Mouse (Mus musculus) heart, embryonic 16.5 days (tissue): Measurements from ENCODE around the gene Rad23a. TPM values are rescaled to one million over a fixed set of nuclear protein-coding genes. Genes with fewer than 3 reads are reported as not detected.

Experiments
- ATAC-seq: fragments of 200-750 bp; cut with Nextera tagmentation; replicated peaks from 2 replicates; pipeline ENCODE4 v1.8.0; 2017; ENCODE audit warnings: moderate number of reproducible peaks; ENCODE audit not compliant: insufficient read depth, low FRiP score; ENCODE audit errors: extremely low read depth
- H3K27ac ChIP-seq: fragments of 300-500 bp; sonication (generic); 2 replicates; pipeline ENCODE4 v1.5.1; 2014; ENCODE audit warnings: mild to moderate bottlenecking, low read length, control low read depth, moderate library complexity
- H3K27me3 ChIP-seq: fragments of 300-500 bp; sonication (generic); 2 replicates; pipeline ENCODE4 v1.6.1; 2014; ENCODE audit warnings: low read length, mixed read lengths; ENCODE audit not compliant: control insufficient read depth, insufficient read depth
- H3K36me3 ChIP-seq: fragments of 300-500 bp; sonication (generic); 2 replicates; pipeline ENCODE4 v1.6.1; 2014; ENCODE audit not compliant: control insufficient read depth, insufficient read depth
- H3K4me1 ChIP-seq: fragments of 300-500 bp; sonication (generic); 2 replicates; pipeline ENCODE4 v1.6.1; 2014; ENCODE audit warnings: low read length, mixed read lengths; ENCODE audit not compliant: control insufficient read depth, insufficient read depth
- H3K4me2 ChIP-seq: fragments of 300-500 bp; sonication (generic); 2 replicates; pipeline ENCODE4 v1.6.1; 2014; ENCODE audit warnings: low read depth, mild to moderate bottlenecking, control low read depth, low read length
- H3K4me3 ChIP-seq: fragments of 300-500 bp; sonication (generic); 2 replicates; pipeline ENCODE4 v1.5.1; 2014; ENCODE audit warnings: mild to moderate bottlenecking, control low read depth, low read length
- H3K9ac ChIP-seq: fragments of 300-500 bp; sonication (generic); 2 replicates; pipeline ENCODE4 v1.6.1; 2014; ENCODE audit warnings: low read length, control low read depth
- H3K9me3 ChIP-seq: fragments of 300-500 bp; sonication (generic); replicated peaks from 2 replicates; pipeline ENCODE4 v1.6.1; 2016; ENCODE audit warnings: low read length; ENCODE audit not compliant: control insufficient read depth
- WGBS: fragments of 180-500 bp; shearing (Covaris S2); extraction: QIAGEN DNeasy Blood & Tissue Kit; methylation state at CpG from one replicate; pipeline ENCODE4 v1.1.7; 2014; 5-methylcytosine and 5-hydroxymethylcytosine counted together
- polyA plus RNA-seq: library from polyadenylated mRNA; unstranded; fragments of >200 nt; fragmentation: Nextera tagmentation; extraction: Ambion mirVana; gene quantifications from 2 replicates; pipeline ENCODE4 v1.2.1, GENCODE M21; 2015

Rad23a gene
- polyA plus RNA-seq, 1 experiment from 2014 or later = 131 TPM

GRCm38 (mm10) chr8:84797256-84797797, 43.1 kb downstream of the Rad23a start:
- Histone ChIP-seq H3K4me2 (no peak overlapping the region), H3K9ac (no peak overlapping the region), H3K27me3 (peaks cover 18% of the 10 kb centered on the region), H3K4me1 (peaks cover 27% of the 10 kb centered on the region), H3K27ac (no peak overlapping the region), H3K36me3 (no peaks in the 10 kb centered on the region), H3K9me3 (no peaks in the 10 kb centered on the region), H3K4me3 (no peak overlapping the region)
- 84% methylated on average over 15 of the region's 15 CpGs for WGBS
- no peak for ATAC-seq

- Histone ChIP-seq H3K4me2 (no peak overlapping the region), H3K4me1 (peaks cover 33% of the 10 kb centered on the region), H3K27ac (peak overlapping the region; percentile 71), H3K9ac (no peak overlapping the region), H3K27me3 (peaks cover 16% of the 10 kb centered on the region), H3K9me3 (no peaks in the 10 kb centered on the region), H3K4me3 (no peak overlapping the region), H3K36me3 (no peaks in the 10 kb centered on the region)
- no peak for ATAC-seq
- 62% methylated on average over 7 of the region's 7 CpGs for WGBS
Observed at GRCm38 (mm10) chr8:84794486-84794885, 46.0 kb downstream of the Rad23a start.

- H3K27ac ChIP-seq = peak overlapping the region; percentile 71
- no peak overlapping the region for H3K4me3 ChIP-seq
- ATAC-seq = peak; percentile 59
- H3K9ac ChIP-seq = peak overlapping the region; percentile 31
- H3K27me3 ChIP-seq = peaks cover 17% of the 10 kb centered on the region
- H3K36me3 ChIP-seq = no peaks in the 10 kb centered on the region
- H3K9me3 ChIP-seq = no peaks in the 10 kb centered on the region
- H3K4me1 ChIP-seq = peaks cover 38% of the 10 kb centered on the region
- peak overlapping the region; percentile 40 for H3K4me2 ChIP-seq
- 56% methylated on average over 13 of the region's 13 CpGs for WGBS
Observed at GRCm38 (mm10) chr8:84793791-84794485, 46.5 kb downstream of the Rad23a start.

GRCm38 (mm10) chr8:84793134-84793533, 47.3 kb downstream of the Rad23a start:
- Histone ChIP-seq H3K36me3 (no peaks in the 10 kb centered on the region), H3K4me2 (no peak overlapping the region), H3K27me3 (peaks cover 18% of the 10 kb centered on the region)

GRCm38 (mm10) chr8:84792429-84792947, 48.0 kb downstream of the Rad23a start:
- Histone ChIP-seq H3K4me1 (peaks cover 31% of the 10 kb centered on the region), H3K4me3 (no peak overlapping the region), H3K27ac (no peak overlapping the region), H3K9me3 (no peaks in the 10 kb centered on the region), H3K9ac (no peak overlapping the region), H3K4me2 (no peak overlapping the region), H3K27me3 (peaks cover 18% of the 10 kb centered on the region), H3K36me3 (no peaks in the 10 kb centered on the region)
- ATAC-seq = no peak
- 65% methylated on average over 12 of the region's 12 CpGs for WGBS

More at GRCm38 (mm10) chr8:84793134-84793533, 47.3 kb downstream of the Rad23a start:
- ATAC-seq = no peak
- no peak overlapping the region for H3K9ac ChIP-seq
- no peaks in the 10 kb centered on the region for H3K9me3 ChIP-seq
- peaks cover 32% of the 10 kb centered on the region for H3K4me1 ChIP-seq
- H3K27ac ChIP-seq = no peak overlapping the region
- no peak overlapping the region for H3K4me3 ChIP-seq
- 87% methylated on average over 9 of the region's 9 CpGs for WGBS

- no peaks in the 10 kb centered on the region for H3K36me3 ChIP-seq
- H3K27ac ChIP-seq = no peak overlapping the region
- no peak overlapping the region for H3K4me2 ChIP-seq
- 58% methylated on average over 2 of the region's 2 CpGs for WGBS
- H3K9me3 ChIP-seq = no peaks in the 10 kb centered on the region
- peaks cover 35% of the 10 kb centered on the region for H3K27me3 ChIP-seq
- H3K4me1 ChIP-seq = peaks cover 47% of the 10 kb centered on the region
- H3K4me3 ChIP-seq = no peak overlapping the region
- H3K9ac ChIP-seq = no peak overlapping the region
- ATAC-seq = no peak
Observed at GRCm38 (mm10) chr8:84790537-84790936, 49.9 kb downstream of the Rad23a start.

- peaks cover 52% of the 10 kb centered on the region for H3K4me1 ChIP-seq
- no peak for ATAC-seq
- 77% methylated on average over 8 of the region's 9 CpGs for WGBS
- no peaks in the 10 kb centered on the region for H3K9me3 ChIP-seq
- peaks cover 39% of the 10 kb centered on the region for H3K27me3 ChIP-seq
- no peak overlapping the region for H3K4me3 ChIP-seq
- no peak overlapping the region for H3K4me2 ChIP-seq
- no peak overlapping the region for H3K27ac ChIP-seq
- no peak overlapping the region for H3K9ac ChIP-seq
- no peaks in the 10 kb centered on the region for H3K36me3 ChIP-seq
Observed at GRCm38 (mm10) chr8:84789855-84790486, 50.5 kb downstream of the Rad23a start.

GRCm38 (mm10) chr8:84789345-84789744, 51.1 kb downstream of the Rad23a start:
- 71% methylated on average over 4 of the region's 5 CpGs for WGBS
- Histone ChIP-seq H3K4me3 (no peak overlapping the region), H3K9ac (0 out of 2 replicates have a peak overlapping the region, but pooled peaks have one; percentile 9), H3K4me1 (peaks cover 54% of the 10 kb centered on the region), H3K4me2 (no peak overlapping the region), H3K9me3 (no peaks in the 10 kb centered on the region), H3K27ac (peak overlapping the region; percentile 24; the same call in 1 of the 2 replicates), H3K27me3 (peaks cover 44% of the 10 kb centered on the region), H3K36me3 (no peaks in the 10 kb centered on the region)
- ATAC-seq = no peak

GRCm38 (mm10) chr8:84788896-84789295, 51.6 kb downstream of the Rad23a start:
- ATAC-seq = no peak

More at GRCm38 (mm10) chr8:84788896-84789295, 51.6 kb downstream of the Rad23a start:
- peak overlapping the region; percentile 24; the same call in 1 of the 2 replicates for H3K27ac ChIP-seq
- H3K36me3 ChIP-seq = no peaks in the 10 kb centered on the region
- peaks cover 48% of the 10 kb centered on the region for H3K27me3 ChIP-seq
- no peaks in the 10 kb centered on the region for H3K9me3 ChIP-seq
- peaks cover 52% of the 10 kb centered on the region for H3K4me1 ChIP-seq
- WGBS = 30% methylated on average over 11 of the region's 11 CpGs
- 0 out of 2 replicates have a peak overlapping the region, but pooled peaks have one; percentile 9 for H3K9ac ChIP-seq
- no peak overlapping the region for H3K4me3 ChIP-seq
- H3K4me2 ChIP-seq = no peak overlapping the region
